Mouse (Mus musculus) ovary, adult 18-20 months (tissue): ENCODE measurements around the gene Prl2c1.
"Not testable (repeated sequence)": the region's sequence is repeated elsewhere in the genome, so short reads cannot be mapped to it uniquely, and the experiment has no call there.

Experiments
- DNase-seq: peaks from one replicate; pipeline ENCODE4 v3.0.0; 2022; ENCODE audit warnings: low spot score, mixed read lengths

Gene Prl2c1

GRCm38 (mm10) chr13:27849042-27849441 lies at the start of gene Prl2c1:
Prl2c1 (plus strand) TSS chr13:27849342.
- no peak for DNase-seq

- DNase-seq = no peak
Observed at GRCm38 (mm10) chr13:27801354-27801753, 47.8 kb upstream of the Prl2c1 start, which contains the start of gene Prl2a1. Prl2a1 (plus strand) TSS chr13:27801654.

GRCm38 (mm10) chr13:27802765-27803164 lies 46.4 kb upstream of the Prl2c1 start:
- DNase-seq = no peak

GRCm38 (mm10) chr13:27904236-27904635 lies 55.1 kb downstream of the Prl2c1 start:
- not testable (repeated sequence) for DNase-seq
